Mouse (Mus musculus) myocyte (in vitro differentiated cells): Measurements from ENCODE around the gene Nxph3. TPM values are rescaled to one million over a fixed set of nuclear protein-coding genes. Genes with fewer than 3 reads are reported as not detected.

Source experiments
- H3K27me3 ChIP-seq: one replicate; pipeline ENCODE4 v1.6.1; 2011; ENCODE audit not compliant: control insufficient read depth, insufficient read depth, insufficient read length
- H3K36me3 ChIP-seq: one replicate; pipeline ENCODE4 v1.6.1; 2011; ENCODE audit not compliant: control insufficient read depth, insufficient read depth
- H3K4me2 ChIP-seq: one replicate; pipeline ENCODE4 v1.6.1; 2011; ENCODE audit warnings: low read depth, control low read depth
- H3K4me3 ChIP-seq: one replicate; pipeline ENCODE4 v1.5.1; 2011; ENCODE audit warnings: mild to moderate bottlenecking, control low read depth, moderate library complexity
- H3K79me2 ChIP-seq: one replicate; pipeline ENCODE4 v1.6.1; 2011; ENCODE audit not compliant: control insufficient read depth, insufficient read depth
- H3ac ChIP-seq: one replicate; pipeline ENCODE4 v1.6.1; 2011; ENCODE audit not compliant: control insufficient read depth, insufficient read length
- CEBPB ChIP-seq: IDR thresholded peaks from 2 replicates; pipeline ENCODE4 v1.6.1; 2011; ENCODE audit warnings: mild to moderate bottlenecking, moderate library complexity; ENCODE audit not compliant: poor library complexity, insufficient read depth, severe bottlenecking
- E2F4 ChIP-seq: IDR thresholded peaks from one replicate; pipeline ENCODE4 v1.6.1; 2011; ENCODE audit warnings: mild to moderate bottlenecking, control low read depth, moderate library complexity; ENCODE audit not compliant: insufficient read depth
- MAX ChIP-seq: IDR thresholded peaks from one replicate; pipeline ENCODE4 v1.6.1; 2011; ENCODE audit warnings: low read depth, mild to moderate bottlenecking, control low read depth
- MYOD1 ChIP-seq, 3 experiments: IDR thresholded peaks; one replicate each; pipeline ENCODE4 v1.6.1; 2011; ENCODE audit warnings: control low read depth in 2 of 3, low read depth in 2 of 3, mild to moderate bottlenecking in 2 of 3, moderate library complexity in 1 of 3; ENCODE audit not compliant: insufficient read length in 2 of 3, control insufficient read depth in 1 of 3
- MYOG ChIP-seq, 3 experiments: IDR thresholded peaks; one replicate each; pipeline ENCODE4 v1.6.1; 2011; ENCODE audit warnings: control low read depth in 2 of 3, low read depth in 2 of 3, mild to moderate bottlenecking in 2 of 3; ENCODE audit not compliant: insufficient read length in 2 of 3, control insufficient read depth in 1 of 3, insufficient read depth in 1 of 3
- POLR2A ChIP-seq: IDR thresholded peaks from one replicate; pipeline ENCODE4 v1.6.1; 2011; ENCODE audit warnings: low read depth, mild to moderate bottlenecking, control low read depth, moderate library complexity; ENCODE audit not compliant: insufficient read length
- POLR2AphosphoS2 ChIP-seq: IDR thresholded peaks from one replicate; pipeline ENCODE4 v1.6.1; 2011; ENCODE audit warnings: low read depth, control low read depth; ENCODE audit not compliant: insufficient read length
- REST ChIP-seq: IDR thresholded peaks from one replicate; pipeline ENCODE4 v1.6.1; 2011; ENCODE audit warnings: mild to moderate bottlenecking, control low read depth, moderate library complexity; ENCODE audit not compliant: insufficient read depth, insufficient read length
- SRF ChIP-seq: IDR thresholded peaks from one replicate; pipeline ENCODE4 v1.6.1; 2011; ENCODE audit warnings: low read depth; ENCODE audit not compliant: control insufficient read depth, insufficient read length
- TCF12 ChIP-seq: IDR thresholded peaks from one replicate; pipeline ENCODE4 v1.6.1; 2011; ENCODE audit warnings: mild to moderate bottlenecking, control low read depth; ENCODE audit not compliant: poor library complexity, insufficient read depth, severe bottlenecking
- TCF3 ChIP-seq: IDR thresholded peaks from one replicate; pipeline ENCODE4 v1.6.1; 2011; ENCODE audit warnings: low read depth, control low read depth; ENCODE audit not compliant: insufficient read length
- USF1 ChIP-seq: IDR thresholded peaks from one replicate; pipeline ENCODE4 v1.6.1; 2011; ENCODE audit warnings: low read depth, mild to moderate bottlenecking, control low read depth, moderate library complexity
- polyA plus RNA-seq: library from polyadenylated mRNA; unstranded; fragments of >200 nt; fragmentation: generic; extraction: Trizol; gene quantifications from one replicate; pipeline ENCODE4 v1.2.1, GENCODE M21; 2012; ENCODE audit warnings: missing spikeins

The Nxph3 gene
- 0.04 TPM for polyA plus RNA-seq

DNA sequence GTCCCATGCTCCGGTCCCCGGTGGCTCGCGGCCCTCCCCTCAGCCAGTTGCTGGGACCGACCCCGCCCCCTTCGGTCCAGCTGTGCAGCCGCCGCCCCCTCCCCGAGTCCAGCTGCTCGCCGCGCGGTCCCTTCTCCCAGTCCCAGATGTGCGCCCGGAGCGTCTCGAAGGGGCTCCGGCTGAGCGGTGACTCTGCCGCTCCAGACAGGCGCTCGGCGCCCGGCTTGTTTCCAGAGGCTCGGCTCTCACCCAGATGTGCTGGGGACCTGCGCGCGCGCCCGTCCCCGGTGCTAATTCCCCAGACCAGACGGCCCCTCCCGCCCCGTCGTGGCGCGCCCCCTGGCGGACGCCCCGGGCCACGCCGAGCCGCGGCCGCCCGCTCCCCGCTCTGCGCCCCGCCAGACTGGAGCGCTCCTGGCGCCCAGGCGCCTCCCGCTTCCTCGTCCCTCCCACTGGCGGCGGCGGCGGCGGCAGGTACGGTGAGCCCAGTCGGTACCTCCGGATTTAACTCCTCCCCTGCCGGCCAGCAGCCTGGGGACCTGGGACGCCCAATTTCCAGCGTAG lies at the start of gene Nxph3:
TSS of gene Nxph3 (minus strand) at position 273 of the 564 bp plus-strand sequence.
- peaks cover 29% of the 10 kb centered on the region for H3K27me3 ChIP-seq
- peak within 1 kb of the TSS; percentile 70 for H3K4me2 ChIP-seq
- no peak for TF ChIP-seq USF1
- TF ChIP-seq MYOD1 (IDR thresholded peaks at IDR 0.05; ENCODE audit: control insufficient read depth in 1 of 3, insufficient read length in 2 of 3, low read depth in 2 of 3), result no peak
- no peak for TF ChIP-seq SRF
- no peak for TF ChIP-seq CEBPB
- TF ChIP-seq POLR2A, result no peak
- no peak for TF ChIP-seq POLR2AphosphoS2
- no peak for TF ChIP-seq MYOG (IDR thresholded peaks at IDR 0.05; ENCODE audit: control insufficient read depth in 1 of 3, insufficient read depth in 1 of 3, insufficient read length in 2 of 3, low read depth in 2 of 3)
- TF ChIP-seq REST, result no peak
- no peak for TF ChIP-seq MAX
- no peak for TF ChIP-seq E2F4
- no peaks in the 10 kb centered on the region for H3K36me3 ChIP-seq
- H3K4me3 ChIP-seq, result no peak within 1 kb of the TSS
- H3ac ChIP-seq, result no peak within 1 kb of the TSS
- no peaks in the 10 kb centered on the region for H3K79me2 ChIP-seq

DNA sequence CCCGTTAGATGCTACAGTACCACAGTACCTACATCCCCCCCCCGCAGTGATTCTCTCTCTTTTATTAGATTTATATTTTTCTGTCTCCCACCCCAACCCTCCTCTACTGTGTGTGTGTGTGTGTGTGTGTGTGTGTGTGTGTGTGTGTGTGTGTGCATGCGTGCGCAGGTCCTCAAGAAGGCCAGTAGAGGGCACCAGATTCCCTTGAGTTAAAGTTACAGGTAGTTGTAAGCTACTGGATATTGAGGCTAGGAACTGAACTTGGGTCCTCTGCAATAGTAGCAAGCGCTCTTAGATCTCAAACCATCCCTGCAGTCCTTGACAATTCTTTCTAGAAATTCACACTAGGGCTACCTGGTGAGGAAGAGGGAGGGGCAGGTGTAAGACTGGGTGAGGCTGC lies 49.5 kb upstream of the Nxph3 start:
- TF ChIP-seq USF1, result no peak
- TF ChIP-seq MYOD1 (IDR thresholded peaks at IDR 0.05; ENCODE audit: control insufficient read depth in 1 of 3, insufficient read length in 2 of 3, low read depth in 2 of 3), result no peak
- no peak for TF ChIP-seq TCF12
- no peak for TF ChIP-seq POLR2A
- TF ChIP-seq E2F4, result no peak
- Histone ChIP-seq H3ac (no peak overlapping the region), H3K27me3 (peaks cover 6% of the 10 kb centered on the region), H3K4me3 (no peak overlapping the region), H3K4me2 (no peak overlapping the region), H3K79me2 (no peaks in the 10 kb centered on the region), H3K36me3 (no peaks in the 10 kb centered on the region)

DNA sequence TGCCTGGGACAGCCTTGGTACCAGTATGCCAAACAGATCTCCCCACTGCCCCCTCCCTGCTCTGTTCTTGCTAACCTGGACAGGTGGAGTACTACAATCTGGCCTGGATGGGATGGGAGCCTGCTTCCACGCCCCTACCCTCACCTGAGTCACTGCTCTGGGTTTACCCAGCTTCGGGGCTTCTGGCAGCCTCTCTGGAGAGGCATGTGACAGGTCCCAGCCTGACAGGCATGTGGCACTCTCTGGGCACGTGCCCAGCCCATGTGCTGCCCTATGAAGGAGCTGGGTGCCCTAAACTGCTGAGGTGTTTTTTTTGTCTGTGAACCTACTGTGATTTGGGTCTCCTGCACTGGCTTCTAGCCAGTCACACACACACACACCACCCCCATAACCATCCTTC lies 46.4 kb upstream of the Nxph3 start:
- no peak overlapping the region for H3K4me2 ChIP-seq

DNA sequence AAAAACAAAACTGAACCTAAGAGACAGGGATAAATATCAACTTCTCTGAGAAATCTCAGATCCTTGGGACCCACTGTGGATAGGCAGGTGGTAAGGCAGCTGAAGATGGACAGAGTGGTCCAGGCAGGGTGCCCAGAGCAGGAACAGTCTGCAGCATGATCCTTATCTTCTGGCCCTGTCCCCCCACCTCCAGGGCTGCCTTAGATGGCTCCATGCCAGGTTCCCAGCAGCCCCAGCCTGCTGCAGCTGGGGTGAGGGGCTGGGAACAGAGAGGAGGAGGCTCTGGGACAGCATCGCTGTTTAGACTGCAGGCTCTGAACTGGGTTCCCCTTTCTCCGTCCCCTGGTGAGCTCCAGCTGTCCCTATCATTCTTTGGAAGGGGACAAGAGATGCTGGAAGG lies 45.4 kb upstream of the Nxph3 start:
- H3K36me3 ChIP-seq, result no peaks in the 10 kb centered on the region
- H3ac ChIP-seq, result no peak overlapping the region
- no peaks in the 10 kb centered on the region for H3K79me2 ChIP-seq
- H3K27me3 ChIP-seq, result peaks cover 21% of the 10 kb centered on the region
- H3K4me3 ChIP-seq, result no peak overlapping the region
- H3K4me2 ChIP-seq, result no peak overlapping the region
- TF ChIP-seq POLR2A (no peak), TCF3 (no peak), TCF12 (no peak), MAX (no peak), E2F4 (no peak), MYOG (IDR thresholded peaks at IDR 0.05; ENCODE audit: control insufficient read depth in 1 of 3, insufficient read depth in 1 of 3, insufficient read length in 2 of 3, low read depth in 2 of 3) (no peak), REST (no peak), CEBPB (no peak), USF1 (no peak), SRF (no peak), MYOD1 (IDR thresholded peaks at IDR 0.05; ENCODE audit: control insufficient read depth in 1 of 3, insufficient read length in 2 of 3, low read depth in 2 of 3) (no peak)

More for the DNA sequence above, 46.4 kb upstream of the Nxph3 start:
- H3K79me2 ChIP-seq, result no peaks in the 10 kb centered on the region
- H3K4me3 ChIP-seq, result no peak overlapping the region
- peaks cover 21% of the 10 kb centered on the region for H3K27me3 ChIP-seq
- no peak overlapping the region for H3ac ChIP-seq
- no peak for TF ChIP-seq MYOD1 (IDR thresholded peaks at IDR 0.05; ENCODE audit: control insufficient read depth in 1 of 3, insufficient read length in 2 of 3, low read depth in 2 of 3)
- TF ChIP-seq MYOG (IDR thresholded peaks at IDR 0.05; ENCODE audit: control insufficient read depth in 1 of 3, insufficient read depth in 1 of 3, insufficient read length in 2 of 3, low read depth in 2 of 3), result no peak
- TF ChIP-seq CEBPB, result no peak
- TF ChIP-seq SRF, result no peak
- TF ChIP-seq POLR2AphosphoS2, result no peak
- no peaks in the 10 kb centered on the region for H3K36me3 ChIP-seq

DNA sequence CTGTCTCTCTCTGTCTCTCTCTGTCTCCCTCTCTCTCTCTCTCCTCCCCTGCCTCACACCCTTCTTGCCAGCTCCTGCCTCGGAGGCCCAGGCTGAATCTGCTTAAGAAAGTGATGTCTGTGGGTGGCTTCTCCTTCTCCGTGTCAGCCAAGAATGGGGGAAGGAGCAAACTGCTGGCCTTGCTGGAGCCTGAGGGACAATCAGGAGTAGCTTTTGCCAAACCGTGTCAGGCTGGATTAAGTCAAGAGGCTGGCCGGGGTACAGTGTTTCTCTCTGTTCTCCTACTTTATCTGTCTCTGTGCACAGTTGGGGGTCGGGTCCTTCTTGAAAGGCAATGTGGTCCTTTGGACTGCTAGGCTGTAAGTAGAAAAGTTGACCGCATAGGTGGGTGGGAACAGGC lies 43.3 kb upstream of the Nxph3 start:
- Histone ChIP-seq H3ac (no peak overlapping the region), H3K36me3 (no peaks in the 10 kb centered on the region), H3K79me2 (no peaks in the 10 kb centered on the region), H3K4me3 (no peak overlapping the region), H3K4me2 (no peak overlapping the region), H3K27me3 (peaks cover 19% of the 10 kb centered on the region)
- TF ChIP-seq POLR2AphosphoS2 (no peak), USF1 (no peak), SRF (no peak), MYOD1 (IDR thresholded peaks at IDR 0.05; ENCODE audit: control insufficient read depth in 1 of 3, insufficient read length in 2 of 3, low read depth in 2 of 3) (no peak), TCF12 (no peak), REST (no peak), MAX (no peak), MYOG (IDR thresholded peaks at IDR 0.05; ENCODE audit: control insufficient read depth in 1 of 3, insufficient read depth in 1 of 3, insufficient read length in 2 of 3, low read depth in 2 of 3) (no peak), CEBPB (no peak), E2F4 (no peak), TCF3 (no peak), POLR2A (no peak)
